Mouse (Mus musculus): ENCODE results near the gene Vmn1r191. TPM values are rescaled to one million over a fixed set of nuclear protein-coding genes. Genes with fewer than 3 reads are reported as not detected.
"Not testable (repeated sequence)": the region's sequence is repeated elsewhere in the genome, so short reads cannot be mapped to it uniquely, and the experiment has no call there.

The Vmn1r191 gene
- polyA plus RNA-seq, 2 experiments = not detected

DNA sequence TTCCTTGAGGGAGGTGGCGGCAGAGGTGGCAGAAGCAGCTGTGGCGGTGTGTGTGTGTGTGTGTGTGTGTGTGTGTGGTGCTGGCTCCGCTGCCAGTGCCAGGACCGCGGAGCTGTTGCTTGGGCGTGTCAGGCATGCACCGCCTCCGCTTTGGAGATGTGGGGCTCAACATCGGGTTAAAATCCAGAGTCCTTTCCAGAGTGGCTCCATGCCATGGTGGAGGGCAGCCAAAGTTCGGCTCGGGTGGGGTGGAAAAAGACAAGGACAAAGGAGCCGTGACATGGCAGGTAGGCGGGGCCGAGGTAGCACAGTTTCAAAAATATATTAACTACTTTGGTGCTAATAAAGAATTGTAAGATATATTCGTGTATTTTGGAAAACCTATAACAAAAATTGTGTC is 15.4 kb downstream of the Vmn1r191 start:
- Histone ChIP-seq H3K4me3 (replicated peaks; ENCODE audit: low read length) (no peak overlapping the region), H3K9me3 (ENCODE audit: control insufficient read depth, low read length) (peaks cover 4% of the 10 kb centered on the region; the same call in 1 of the 2 replicates), H3K27me3 (ENCODE audit: control insufficient read depth, insufficient read depth, low read length) (no peaks in the 10 kb centered on the region), H3K9ac (ENCODE audit: low read depth, low read length, severe bottlenecking) (no peak overlapping the region), H3K4me1 (ENCODE audit: control insufficient read depth, insufficient read depth, low read length) (no peaks in the 10 kb centered on the region), H3K4me2 (replicated peaks; ENCODE audit: low read depth, low read length, severe bottlenecking) (no peak overlapping the region), H3K36me3 (ENCODE audit: control insufficient read depth, insufficient read depth, low read length) (no peaks in the 10 kb centered on the region), H3K27ac (replicated peaks; ENCODE audit: low read depth, low read length) (no peak overlapping the region)
- TF ChIP-seq POLR2A (IDR thresholded peaks at IDR 0.05; ENCODE audit: borderline replicate concordance, extremely low read depth, insufficient read depth, insufficient read length) = no peak
- 93% methylated on average over 15 of the region's 15 CpGs for WGBS
- DNase-seq (ENCODE audit: low spot score) (no peak), ATAC-seq (ENCODE audit: low FRiP score, low read depth) (no peak)

DNA sequence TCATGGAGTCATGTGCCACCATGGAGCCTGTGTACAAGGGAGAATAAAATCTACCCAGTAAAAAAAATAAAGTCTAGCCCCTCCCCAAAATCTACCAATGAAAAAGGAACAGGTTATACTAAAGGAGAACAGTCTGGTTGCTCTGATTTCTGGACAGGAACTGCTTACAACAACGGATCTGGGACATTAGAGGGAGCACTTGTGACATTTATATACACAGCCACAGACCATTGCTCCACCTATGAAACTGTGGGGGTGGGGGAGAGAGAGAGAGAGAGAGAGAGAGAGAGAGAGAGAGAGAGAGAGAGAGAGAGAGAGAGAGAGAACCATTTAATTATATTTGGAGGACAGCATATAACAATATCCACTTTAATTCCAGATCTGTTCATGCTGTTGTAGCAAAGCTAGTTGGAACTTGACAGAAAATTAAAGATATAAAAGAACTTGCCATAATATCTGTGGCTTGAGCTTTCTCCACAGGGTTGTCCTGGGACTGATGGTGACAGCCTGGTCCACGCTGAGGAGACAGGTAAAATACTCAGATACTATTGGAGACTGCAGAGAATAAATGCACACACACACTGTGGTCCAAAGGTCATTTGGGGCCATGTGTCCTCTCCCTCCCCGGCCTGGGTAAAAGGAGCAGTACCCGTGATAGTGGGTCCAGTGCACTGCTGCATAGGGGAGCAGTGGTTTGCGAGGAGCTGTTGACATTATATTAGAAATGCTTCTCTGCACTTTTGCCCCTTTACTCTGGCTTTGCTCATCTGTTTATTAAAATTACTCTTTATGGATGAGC is 47.1 kb downstream of the Vmn1r191 start:
- not testable (repeated sequence) for H3K27me3 ChIP-seq (ENCODE audit: control insufficient read depth, insufficient read depth, low read length); H3K9ac ChIP-seq (ENCODE audit: low read depth, low read length, severe bottlenecking); DNase-seq (ENCODE audit: low spot score); H3K36me3 ChIP-seq (ENCODE audit: control insufficient read depth, insufficient read depth, low read length); H3K4me3 ChIP-seq (replicated peaks; ENCODE audit: low read length); H3K4me1 ChIP-seq (ENCODE audit: control insufficient read depth, insufficient read depth, low read length); H3K27ac ChIP-seq (replicated peaks; ENCODE audit: low read depth, low read length); ATAC-seq (ENCODE audit: low FRiP score, low read depth); H3K4me2 ChIP-seq (replicated peaks; ENCODE audit: low read depth, low read length, severe bottlenecking); H3K9me3 ChIP-seq (ENCODE audit: control insufficient read depth, low read length)
- 71% methylated on average over 5 of the region's 5 CpGs for WGBS

Small RNAs within 50 kb of the gene (microRNA-seq; reads per million reads assigned to microRNA genes)
- gene Gm23282 (not detected), gene Gm25084 (not detected)

Other genes starting within 250 kb of the Vmn1r191 start
- 7.5 and 8.3 TPM in 2 replicates for gene Zfp184, start 238.9 kb downstream of the Vmn1r191 start, polyA plus RNA-seq (2012; rRNA removed)
- gene Zfp184, start 238.9 kb downstream of the Vmn1r191 start, polyA plus RNA-seq (2014; fragmentation: Nextera tagmentation; extraction: Ambion mirVana) = 12.7 and 17.2 TPM in 2 replicates
- gene Pom121l2, start 202.8 kb downstream of the Vmn1r191 start, polyA plus RNA-seq (2012; rRNA removed) = 0.09 and 0.17 TPM in 2 replicates
- 0.11 and 0.18 TPM in 2 replicates for gene Pom121l2, start 202.8 kb downstream of the Vmn1r191 start, polyA plus RNA-seq (2014; fragmentation: Nextera tagmentation; extraction: Ambion mirVana)
- gene Prss16, start 174.2 kb downstream of the Vmn1r191 start, polyA plus RNA-seq (2012; rRNA removed) = 1.1 and 1.6 TPM in 2 replicates
- 0.51 and 0.57 TPM in 2 replicates for gene Prss16, start 174.2 kb downstream of the Vmn1r191 start, polyA plus RNA-seq (2014; fragmentation: Nextera tagmentation; extraction: Ambion mirVana)
- 5.5 and 14.9 TPM in 2 replicates for gene Hist1h2ah, start 148.4 kb downstream of the Vmn1r191 start, polyA plus RNA-seq (2012; rRNA removed)
- gene Hist1h2ah, start 148.4 kb downstream of the Vmn1r191 start, polyA plus RNA-seq (2014; fragmentation: Nextera tagmentation; extraction: Ambion mirVana) = 6.5 and 22.1 TPM in 2 replicates
- 24.6 and 30.5 TPM in 2 replicates for gene Hist1h2bk, start 148.1 kb downstream of the Vmn1r191 start, polyA plus RNA-seq (2012; rRNA removed)
- 6.9 and 7.1 TPM in 2 replicates for gene Hist1h2bk, start 148.1 kb downstream of the Vmn1r191 start, polyA plus RNA-seq (2014; fragmentation: Nextera tagmentation; extraction: Ambion mirVana)
- 31.0 and 39.5 TPM in 2 replicates for gene Hist1h4i, start 142.6 kb downstream of the Vmn1r191 start, polyA plus RNA-seq (2012; rRNA removed)
- gene Hist1h4i, start 142.6 kb downstream of the Vmn1r191 start, polyA plus RNA-seq (2014; fragmentation: Nextera tagmentation; extraction: Ambion mirVana) = 14.0 and 14.7 TPM in 2 replicates
- gene Hist1h2ag, start 141.0 kb downstream of the Vmn1r191 start, polyA plus RNA-seq (2012; rRNA removed) = 54.6 and 89.6 TPM in 2 replicates
- gene Hist1h2ag, start 141.0 kb downstream of the Vmn1r191 start, polyA plus RNA-seq (2014; fragmentation: Nextera tagmentation; extraction: Ambion mirVana) = 56.7 and 74.1 TPM in 2 replicates
- 20.7 and 26.3 TPM in 2 replicates for gene Hist1h2bj, start 140.8 kb downstream of the Vmn1r191 start, polyA plus RNA-seq (2012; rRNA removed)
- gene Hist1h2bj, start 140.8 kb downstream of the Vmn1r191 start, polyA plus RNA-seq (2014; fragmentation: Nextera tagmentation; extraction: Ambion mirVana) = 10.3 and 11.1 TPM in 2 replicates
- gene Vmn1r188, start 99.5 kb downstream of the Vmn1r191 start, polyA plus RNA-seq (2012; rRNA removed) = not detected in 2 replicates
- gene Vmn1r188, start 99.5 kb downstream of the Vmn1r191 start, polyA plus RNA-seq (2014; fragmentation: Nextera tagmentation; extraction: Ambion mirVana) = not detected in 2 replicates
- not detected in 2 replicates for gene Vmn1r189, start 78.1 kb downstream of the Vmn1r191 start, polyA plus RNA-seq (2012; rRNA removed)
- not detected in 2 replicates for gene Vmn1r189, start 78.1 kb downstream of the Vmn1r191 start, polyA plus RNA-seq (2014; fragmentation: Nextera tagmentation; extraction: Ambion mirVana)
- not detected in 2 replicates for gene Vmn1r192, start 7.2 kb upstream of the Vmn1r191 start, polyA plus RNA-seq (2012; rRNA removed)
- gene Vmn1r192, start 7.2 kb upstream of the Vmn1r191 start, polyA plus RNA-seq (2014; fragmentation: Nextera tagmentation; extraction: Ambion mirVana) = not detected in 2 replicates
- gene Vmn1r193, start 39.2 kb upstream of the Vmn1r191 start, polyA plus RNA-seq (2012; rRNA removed) = not detected in 2 replicates
- gene Vmn1r193, start 39.2 kb upstream of the Vmn1r191 start, polyA plus RNA-seq (2014; fragmentation: Nextera tagmentation; extraction: Ambion mirVana) = not detected in 2 replicates
- not detected in 2 replicates for gene Vmn1r194, start 60.2 kb upstream of the Vmn1r191 start, polyA plus RNA-seq (2012; rRNA removed)
- not detected in 2 replicates for gene Vmn1r194, start 60.2 kb upstream of the Vmn1r191 start, polyA plus RNA-seq (2014; fragmentation: Nextera tagmentation; extraction: Ambion mirVana)
- not detected in 2 replicates for gene Vmn1r195, start 86.6 kb upstream of the Vmn1r191 start, polyA plus RNA-seq (2012; rRNA removed)
- gene Vmn1r195, start 86.6 kb upstream of the Vmn1r191 start, polyA plus RNA-seq (2014; fragmentation: Nextera tagmentation; extraction: Ambion mirVana) = not detected in 2 replicates
- not detected in 2 replicates for gene Vmn1r196, start 106.0 kb upstream of the Vmn1r191 start, polyA plus RNA-seq (2012; rRNA removed)
- gene Vmn1r196, start 106.0 kb upstream of the Vmn1r191 start, polyA plus RNA-seq (2014; fragmentation: Nextera tagmentation; extraction: Ambion mirVana) = not detected in 2 replicates
- not detected in 2 replicates for gene Vmn1r197, start 140.6 kb upstream of the Vmn1r191 start, polyA plus RNA-seq (2012; rRNA removed)
- gene Vmn1r197, start 140.6 kb upstream of the Vmn1r191 start, polyA plus RNA-seq (2014; fragmentation: Nextera tagmentation; extraction: Ambion mirVana) = not detected in 2 replicates
- gene Vmn1r198, start 166.4 kb upstream of the Vmn1r191 start, polyA plus RNA-seq (2012; rRNA removed) = not detected in 2 replicates
- gene Vmn1r198, start 166.4 kb upstream of the Vmn1r191 start, polyA plus RNA-seq (2014; fragmentation: Nextera tagmentation; extraction: Ambion mirVana) = not detected in 2 replicates
- not detected in 2 replicates for gene Vmn1r199, start 195.8 kb upstream of the Vmn1r191 start, polyA plus RNA-seq (2012; rRNA removed)
- not detected in 2 replicates for gene Vmn1r199, start 195.8 kb upstream of the Vmn1r191 start, polyA plus RNA-seq (2014; fragmentation: Nextera tagmentation; extraction: Ambion mirVana)
- not detected in 2 replicates for gene Vmn1r200, start 206.4 kb upstream of the Vmn1r191 start, polyA plus RNA-seq (2012; rRNA removed)
- gene Vmn1r200, start 206.4 kb upstream of the Vmn1r191 start, polyA plus RNA-seq (2014; fragmentation: Nextera tagmentation; extraction: Ambion mirVana) = not detected in 2 replicates